24 mouse cellular contexts compared by ENCODE assay signal in genomic region chr1:134138424-134138823, GRCm38 (mm10). TPM values are rescaled to one million over a fixed set of nuclear protein-coding genes. Genes with fewer than 3 reads are reported as not detected.
"Had no signal": no experiment of that assay in that cellular context is flagged by ENCODE, and none has a peak within 500 bp of the region (broad histone marks: within the 10 kb centered on the region; RNA-seq: fewer than 3 reads in every experiment).

No protein-coding gene starts in this region.

- DNase-seq: kidney, adult 18-20 months; kidney, adult 9 months; kidney, postnatal 14 days; kidney, postnatal 4 days; left cerebral cortex, postnatal 4 days; liver, embryonic 13.5 days; lung, adult 2 months; lung, postnatal 14 days; lung, postnatal 4 days; retina, postnatal 1 day; thymus, adult 18-20 months; thymus, postnatal 14 days; thymus, postnatal 4 days had no signal

- H3K36me3 ChIP-seq: limb, embryonic 13.5 days; liver, embryonic 13.5 days; neural tube, embryonic 13.5 days had no signal

- H3K9ac ChIP-seq: limb, embryonic 13.5 days; liver, embryonic 13.5 days; neural tube, embryonic 13.5 days had no signal

- H3K4me1 ChIP-seq: limb, embryonic 13.5 days; liver, embryonic 13.5 days had no signal

- H3K9me3 ChIP-seq: limb, embryonic 13.5 days; liver, embryonic 13.5 days; neural tube, embryonic 13.5 days had no signal

- H3K4me3 ChIP-seq: limb, embryonic 13.5 days; liver, embryonic 13.5 days; myocyte; neural tube, embryonic 13.5 days had no signal

- H3K27ac ChIP-seq: limb, embryonic 13.5 days; liver, embryonic 13.5 days; neural tube, embryonic 13.5 days had no signal

- H3K4me2 ChIP-seq: limb, embryonic 13.5 days; liver, embryonic 13.5 days; neural tube, embryonic 13.5 days had no signal

- ATAC-seq: midbrain, embryonic 16.5 days had no signal

- H3K27me3 ChIP-seq: limb, embryonic 13.5 days; neural tube, embryonic 13.5 days had no signal

RNA-seq across cellular contexts. Expression of gene Chit1, which starts 27.4 kb away (rescaled TPM):
- total RNA-seq: liver, adult 2 months had no signal
- polyA plus RNA-seq: liver, adult 2 months; small intestine, adult 2 months; spleen, adult 2 months had no signal

RNA-seq across cellular contexts. Expression of gene Mybph, which starts 54.8 kb away (rescaled TPM):
- total RNA-seq: layer of hippocampus, adult 18-20 months; left cerebral cortex, postnatal 14 days; liver, adult 2 months; monocyte, adult 5-6 weeks; neutrophil, adult 5-6 weeks had no signal
- polyA plus RNA-seq: liver, adult 2 months; spleen, adult 2 months had no signal
